17 mouse cellular contexts compared by ENCODE assay signal in genomic region chr5:67764798-67765197, GRCm38 (mm10).
DNase-seq lines count a peak whose midpoint lies in the region; ATAC-seq and TF ChIP-seq lines count a peak whose summit lies in the region.
"Had no signal": no experiment of that assay in that cellular context is flagged by ENCODE, and none has a peak within 500 bp of the region (broad histone marks: within the 10 kb centered on the region; RNA-seq: fewer than 3 reads in every experiment).

No protein-coding gene starts in this region.

- H3K4me1 ChIP-seq in forebrain, postnatal 0 days (ENCODE audit: insufficient read depth) = no peaks in the 10 kb centered on the region
- no peaks in the 10 kb centered on the region for H3K4me1 ChIP-seq in forebrain, embryonic 11.5 days (replicated peaks; ENCODE audit: control insufficient read depth, insufficient read depth, low read length)
- no peaks in the 10 kb centered on the region for H3K4me1 ChIP-seq in midbrain, postnatal 0 days (ENCODE audit: insufficient read depth, low read length)
- H3K4me1 ChIP-seq in midbrain, embryonic 10.5 days = no peaks in the 10 kb centered on the region
- H3K4me1 ChIP-seq in stomach, postnatal 0 days (replicated peaks; ENCODE audit: control insufficient read depth, insufficient read depth) = no peaks in the 10 kb centered on the region
- H3K4me1 ChIP-seq: embryonic facial prominence, embryonic 12.5 days; forebrain, embryonic 12.5 days; hindbrain, embryonic 12.5 days; liver, embryonic 15.5 days had no signal

- WGBS in forebrain, postnatal 0 days = 94% methylated on average over 3 of the region's 3 CpGs
- WGBS in forebrain, embryonic 11.5 days = 93% methylated on average over 3 of the region's 3 CpGs
- 97% methylated on average over 3 of the region's 3 CpGs for WGBS in midbrain, postnatal 0 days
- WGBS in midbrain, embryonic 10.5 days = 95% methylated on average over 3 of the region's 3 CpGs
- WGBS in stomach, postnatal 0 days = 89% methylated on average over 3 of the region's 3 CpGs

- no peak for ATAC-seq in forebrain, postnatal 0 days
- ATAC-seq in forebrain, embryonic 11.5 days (replicated peaks; ENCODE audit: low FRiP score) = no peak
- ATAC-seq in midbrain, postnatal 0 days (ENCODE audit: low FRiP score) = no peak
- no peak for ATAC-seq in stomach, postnatal 0 days (ENCODE audit: low FRiP score, low TSS enrichment)

- no peak overlapping the region for H3K9ac ChIP-seq in forebrain, postnatal 0 days
- H3K9ac ChIP-seq in forebrain, embryonic 11.5 days (ENCODE audit: low read length) = no peak overlapping the region
- H3K9ac ChIP-seq in midbrain, postnatal 0 days (replicated peaks; ENCODE audit: low read length, poor library complexity, severe bottlenecking) = no peak overlapping the region
- H3K9ac ChIP-seq in stomach, postnatal 0 days (ENCODE audit: low read length) = no peak overlapping the region
- H3K9ac ChIP-seq: embryonic facial prominence, embryonic 12.5 days; forebrain, embryonic 12.5 days; heart, embryonic 13.5 days; hindbrain, embryonic 12.5 days; liver, embryonic 15.5 days had no signal

- no peak overlapping the region for H3K4me2 ChIP-seq in forebrain, postnatal 0 days (ENCODE audit: low read depth)
- no peak overlapping the region for H3K4me2 ChIP-seq in forebrain, embryonic 11.5 days (ENCODE audit: low read depth, low read length, severe bottlenecking)
- H3K4me2 ChIP-seq in midbrain, postnatal 0 days (ENCODE audit: low read depth, low read length, poor library complexity, severe bottlenecking) = no peak overlapping the region
- no peak overlapping the region for H3K4me2 ChIP-seq in stomach, postnatal 0 days (replicated peaks; ENCODE audit: low read depth)
- H3K4me2 ChIP-seq: embryonic facial prominence, embryonic 12.5 days; forebrain, embryonic 12.5 days; heart, embryonic 13.5 days; hindbrain, embryonic 12.5 days; liver, embryonic 15.5 days had no signal

- no peaks in the 10 kb centered on the region for H3K9me3 ChIP-seq in forebrain, postnatal 0 days (ENCODE audit: low read length)
- no peaks in the 10 kb centered on the region for H3K9me3 ChIP-seq in forebrain, embryonic 11.5 days (ENCODE audit: control insufficient read depth, low read length)
- no peaks in the 10 kb centered on the region for H3K9me3 ChIP-seq in midbrain, postnatal 0 days (ENCODE audit: low read length)
- no peaks in the 10 kb centered on the region for H3K9me3 ChIP-seq in midbrain, embryonic 10.5 days (replicated peaks)
- H3K9me3 ChIP-seq in stomach, postnatal 0 days (ENCODE audit: control insufficient read depth, low read length) = no peaks in the 10 kb centered on the region
- H3K9me3 ChIP-seq: embryonic facial prominence, embryonic 12.5 days; forebrain, embryonic 12.5 days; heart, embryonic 13.5 days; hindbrain, embryonic 12.5 days; liver, embryonic 15.5 days; megakaryocyte, embryonic 14.5 days had no signal

- peak; percentile 42 for TF ChIP-seq CTCF in forebrain, postnatal 0 days (IDR thresholded peaks at IDR 0.05; ENCODE audit: low read depth)
- peak; percentile 42 for TF ChIP-seq CTCF in midbrain, postnatal 0 days (IDR thresholded peaks at IDR 0.05)
- TF ChIP-seq CTCF in stomach, postnatal 0 days (IDR thresholded peaks at IDR 0.05; ENCODE audit: low read depth) = peak; percentile 43

- H3K27ac ChIP-seq in forebrain, postnatal 0 days (ENCODE audit: low read depth, low read length) = no peak overlapping the region
- no peak overlapping the region for H3K27ac ChIP-seq in forebrain, embryonic 11.5 days (ENCODE audit: low read depth, low read length)
- H3K27ac ChIP-seq in midbrain, postnatal 0 days (ENCODE audit: low read depth, low read length) = no peak overlapping the region
- H3K27ac ChIP-seq in midbrain, embryonic 10.5 days (replicated peaks) = no peak overlapping the region
- H3K27ac ChIP-seq in stomach, postnatal 0 days (replicated peaks) = no peak overlapping the region
- H3K27ac ChIP-seq: embryonic facial prominence, embryonic 12.5 days; forebrain, embryonic 12.5 days; heart, embryonic 13.5 days; hindbrain, embryonic 12.5 days; liver, embryonic 15.5 days had no signal

- TF ChIP-seq EP300 in stomach, postnatal 0 days (optimal IDR thresholded peaks at IDR 0.05) = no peak

- peaks cover 35% of the 10 kb centered on the region for H3K36me3 ChIP-seq in forebrain, postnatal 0 days (ENCODE audit: insufficient read depth)
- H3K36me3 ChIP-seq in forebrain, embryonic 11.5 days (ENCODE audit: control insufficient read depth, insufficient read depth, low read length) = no peaks in the 10 kb centered on the region
- peaks cover 19% of the 10 kb centered on the region for H3K36me3 ChIP-seq in midbrain, postnatal 0 days (ENCODE audit: insufficient read depth, low read length)
- peaks cover 23% of the 10 kb centered on the region for H3K36me3 ChIP-seq in midbrain, embryonic 10.5 days
- no peaks in the 10 kb centered on the region for H3K36me3 ChIP-seq in stomach, postnatal 0 days (ENCODE audit: control insufficient read depth, insufficient read depth, low read length)
- H3K36me3 ChIP-seq: embryonic facial prominence, embryonic 12.5 days had no signal

- H3K27me3 ChIP-seq in forebrain, postnatal 0 days (ENCODE audit: insufficient read depth, low read length) = no peaks in the 10 kb centered on the region
- no peaks in the 10 kb centered on the region for H3K27me3 ChIP-seq in forebrain, embryonic 11.5 days (ENCODE audit: control insufficient read depth, insufficient read depth, low read length)
- H3K27me3 ChIP-seq in midbrain, postnatal 0 days (ENCODE audit: insufficient read depth, low read length) = no peaks in the 10 kb centered on the region
- no peaks in the 10 kb centered on the region for H3K27me3 ChIP-seq in midbrain, embryonic 10.5 days (ENCODE audit: low read depth, poor library complexity, severe bottlenecking)
- no peaks in the 10 kb centered on the region for H3K27me3 ChIP-seq in stomach, postnatal 0 days (ENCODE audit: control insufficient read depth, insufficient read depth, low read length)
- H3K27me3 ChIP-seq: embryonic facial prominence, embryonic 12.5 days; forebrain, embryonic 12.5 days; heart, embryonic 13.5 days; hindbrain, embryonic 12.5 days; liver, embryonic 15.5 days; megakaryocyte, embryonic 14.5 days had no signal

- H3K4me3 ChIP-seq in forebrain, postnatal 0 days (ENCODE audit: low read depth, low read length) = no peak overlapping the region
- no peak overlapping the region for H3K4me3 ChIP-seq in forebrain, embryonic 11.5 days (ENCODE audit: low read depth, low read length)
- no peak overlapping the region for H3K4me3 ChIP-seq in midbrain, postnatal 0 days (ENCODE audit: low read depth, low read length)
- H3K4me3 ChIP-seq in midbrain, embryonic 10.5 days = no peak overlapping the region
- H3K4me3 ChIP-seq in stomach, postnatal 0 days (ENCODE audit: low read depth, low read length) = no peak overlapping the region
- H3K4me3 ChIP-seq: embryonic facial prominence, embryonic 12.5 days; forebrain, embryonic 12.5 days; heart, embryonic 13.5 days; hindbrain, embryonic 12.5 days; liver, embryonic 15.5 days; megakaryocyte, embryonic 14.5 days had no signal

- DNase-seq in forebrain, postnatal 0 days = no peak
- no peak for DNase-seq in forebrain, embryonic 11.5 days (ENCODE audit: low spot score)
- no peak for DNase-seq in midbrain, postnatal 0 days (ENCODE audit: low spot score)
- DNase-seq in midbrain, embryonic 10.5 days (ENCODE audit: low spot score) = no peak
- peak; percentile 21 for DNase-seq in c-Kit-positive CD71-positive TER-119-negative erythroid progenitor cells, embryonic 14.5 days (ENCODE audit: low read depth)
- DNase-seq in stomach, postnatal 0 days (ENCODE audit: low spot score) = no peak
- DNase-seq in retina, postnatal 1 day = no peak
- DNase-seq in layer of hippocampus, postnatal 10 days (ENCODE audit: low spot score in 2 of 2) = no peak
- DNase-seq: cerebellum, adult 9-10 months; gastrocnemius, postnatal 25 days; kidney, adult 8-10 months had no signal
